Mouse (Mus musculus) olfactory bulb, adult 2 months (tissue): ENCODE results near the gene Cnst.

Experiments
- CTCF ChIP-seq: fragments of 200-500 bp; IDR thresholded peaks from 2 replicates; pipeline ENCODE4 v1.5.1; 2012; ENCODE audit warnings: low read depth, mild to moderate bottlenecking, low read length, moderate library complexity; ENCODE audit not compliant: insufficient read depth
- POLR2A ChIP-seq: fragments of 200-500 bp; IDR thresholded peaks from 2 replicates; pipeline ENCODE4 v1.6.1; 2012; ENCODE audit warnings: mild to moderate bottlenecking, low read depth, low read length, moderate library complexity; ENCODE audit not compliant: insufficient read depth

GRCm38 (mm10) chr1:179510546-179511340 lies 35.4 kb upstream of the Cnst start:
- TF ChIP-seq CTCF (no peak), POLR2A (no peak)
